Mouse (Mus musculus): ENCODE measurements at regions not wholly inside any gene's neighbourhood (a gene's known extent, or its start where the extent isn't known, plus 50 kb on each side); places are given as distances from the start of the nearest gene placed in this dataset.

GRCm38 (mm10) chr11:112976914-112977785 is 195.1 kb downstream of the Sox9 start:
- in situ Hi-C loops (cut with MboI, MseI): no loop called here

GRCm38 (mm10) chr11:112978884-112979283 is 196.9 kb downstream of the Sox9 start:
- in situ Hi-C loops (cut with MboI, MseI): no loop called here

- in situ Hi-C loops (cut with MboI, MseI): no loop called here
Observed at GRCm38 (mm10) chr11:112979413-112979812, 197.4 kb downstream of the Sox9 start.

GRCm38 (mm10) chr11:112982165-112982801 is 200.3 kb downstream of the Sox9 start:
- in situ Hi-C loops (cut with MboI, MseI): no loop called here

- in situ Hi-C loops (cut with MboI, MseI): no loop called here
Observed at GRCm38 (mm10) chr11:112982802-112983591, 201.0 kb downstream of the Sox9 start.

- in situ Hi-C loops (cut with MboI, MseI): no loop called here
Observed at GRCm38 (mm10) chr11:112986029-112986573, 204.1 kb downstream of the Sox9 start.

GRCm38 (mm10) chr11:112987782-112988181 is 205.8 kb downstream of the Sox9 start:
- in situ Hi-C loops (cut with MboI, MseI): no loop called here

- in situ Hi-C loops (cut with MboI, MseI): no loop called here
Observed at GRCm38 (mm10) chr11:112988900-112989299, 206.9 kb downstream of the Sox9 start.

GRCm38 (mm10) chr11:112989981-112990512 is 208.0 kb downstream of the Sox9 start:
- in situ Hi-C loops (cut with MboI, MseI): no loop called here

GRCm38 (mm10) chr11:112990751-112991150 is 208.7 kb downstream of the Sox9 start:
- in situ Hi-C loops (cut with MboI, MseI): no loop called here

GRCm38 (mm10) chr11:112991862-112992261 is 209.8 kb downstream of the Sox9 start:
- in situ Hi-C loops (cut with MboI, MseI): no loop called here

GRCm38 (mm10) chr11:112998777-112999583 is 217.0 kb downstream of the Sox9 start:
- in situ Hi-C loops (cut with MboI, MseI): no loop called here

GRCm38 (mm10) chr11:113001071-113001470 is 219.0 kb downstream of the Sox9 start:
- in situ Hi-C loops (cut with MboI, MseI): no loop called here

- in situ Hi-C loops (cut with MboI, MseI): no loop called here
Observed at GRCm38 (mm10) chr11:113005895-113006294, 223.9 kb downstream of the Sox9 start.

- in situ Hi-C loops (cut with MboI, MseI): no loop called here
Observed at GRCm38 (mm10) chr11:113008521-113008920, 226.5 kb downstream of the Sox9 start.

- in situ Hi-C loops (cut with MboI, MseI): no loop called here
Observed at GRCm38 (mm10) chr11:113009376-113009775, 227.4 kb downstream of the Sox9 start.

- in situ Hi-C loops (cut with MboI, MseI): no loop called here
Observed at GRCm38 (mm10) chr11:113010906-113011305, 228.9 kb downstream of the Sox9 start.

GRCm38 (mm10) chr11:113014186-113015010 is 232.4 kb downstream of the Sox9 start:
- in situ Hi-C loops (cut with MboI, MseI): no loop called here

GRCm38 (mm10) chr11:113015686-113016304 is 233.8 kb downstream of the Sox9 start:
- in situ Hi-C loops (cut with MboI, MseI): no loop called here
